Mouse (Mus musculus): ENCODE measurements around the gene Ttll12. TPM values are rescaled to one million over a fixed set of nuclear protein-coding genes. Genes with fewer than 3 reads are reported as not detected.

Gene Ttll12
- total and polyA plus RNA-seq, 2 experiments: 4.9 to 11.2 TPM

DNA sequence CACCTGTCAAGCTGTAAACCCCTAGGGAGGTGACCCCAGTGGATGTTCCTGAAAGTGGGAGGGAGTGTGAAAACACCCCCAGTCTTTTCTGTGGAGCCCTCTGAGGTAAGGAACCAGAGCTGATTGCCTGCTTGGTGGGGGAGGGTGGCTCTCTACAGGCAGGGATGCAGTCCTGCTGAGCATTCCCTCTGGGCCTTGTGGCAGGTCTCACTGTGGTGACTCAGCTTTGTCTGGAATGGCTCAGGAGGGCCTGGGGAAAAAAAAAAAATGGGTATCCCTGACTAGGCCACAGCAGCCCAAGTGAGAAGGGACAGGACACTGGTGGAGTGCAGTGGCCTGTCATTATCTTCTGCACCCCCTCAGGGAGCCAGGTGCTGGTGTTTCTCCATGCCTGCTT, 1.8 kb downstream of the Ttll12 start:
- no peak for TF ChIP-seq POLR2A (IDR thresholded peaks at IDR 0.05; ENCODE audit: extremely low read depth, insufficient read depth, low read length)
- TF ChIP-seq CTCF (IDR thresholded peaks at IDR 0.05; ENCODE audit: low read depth, low read length): no peak
- H3K79me2 ChIP-seq (ENCODE audit: control insufficient read depth, insufficient read depth, low read length): peaks cover 2% of the 10 kb centered on the region; the same call in 1 of the 2 replicates
- H3K36me3 ChIP-seq (ENCODE audit: control insufficient read depth, insufficient read depth, low read length): no peaks in the 10 kb centered on the region
- no peaks in the 10 kb centered on the region for H3K27me3 ChIP-seq (ENCODE audit: control insufficient read depth, insufficient read depth, low read length)
- DNase-seq (ENCODE audit: extremely low read depth, low read depth, low spot score): no peak
- no peak overlapping the region for H3K27ac ChIP-seq (replicated peaks; ENCODE audit: insufficient read depth, low read depth, low read length)
- H3K4me1 ChIP-seq (ENCODE audit: control insufficient read depth, insufficient read depth, low read length): peaks cover 8% of the 10 kb centered on the region
- H3K4me3 ChIP-seq (ENCODE audit: insufficient read depth, low read depth, low read length): no peak overlapping the region
- H3K9ac ChIP-seq (ENCODE audit: low read depth, low read length): no peak overlapping the region

DNA sequence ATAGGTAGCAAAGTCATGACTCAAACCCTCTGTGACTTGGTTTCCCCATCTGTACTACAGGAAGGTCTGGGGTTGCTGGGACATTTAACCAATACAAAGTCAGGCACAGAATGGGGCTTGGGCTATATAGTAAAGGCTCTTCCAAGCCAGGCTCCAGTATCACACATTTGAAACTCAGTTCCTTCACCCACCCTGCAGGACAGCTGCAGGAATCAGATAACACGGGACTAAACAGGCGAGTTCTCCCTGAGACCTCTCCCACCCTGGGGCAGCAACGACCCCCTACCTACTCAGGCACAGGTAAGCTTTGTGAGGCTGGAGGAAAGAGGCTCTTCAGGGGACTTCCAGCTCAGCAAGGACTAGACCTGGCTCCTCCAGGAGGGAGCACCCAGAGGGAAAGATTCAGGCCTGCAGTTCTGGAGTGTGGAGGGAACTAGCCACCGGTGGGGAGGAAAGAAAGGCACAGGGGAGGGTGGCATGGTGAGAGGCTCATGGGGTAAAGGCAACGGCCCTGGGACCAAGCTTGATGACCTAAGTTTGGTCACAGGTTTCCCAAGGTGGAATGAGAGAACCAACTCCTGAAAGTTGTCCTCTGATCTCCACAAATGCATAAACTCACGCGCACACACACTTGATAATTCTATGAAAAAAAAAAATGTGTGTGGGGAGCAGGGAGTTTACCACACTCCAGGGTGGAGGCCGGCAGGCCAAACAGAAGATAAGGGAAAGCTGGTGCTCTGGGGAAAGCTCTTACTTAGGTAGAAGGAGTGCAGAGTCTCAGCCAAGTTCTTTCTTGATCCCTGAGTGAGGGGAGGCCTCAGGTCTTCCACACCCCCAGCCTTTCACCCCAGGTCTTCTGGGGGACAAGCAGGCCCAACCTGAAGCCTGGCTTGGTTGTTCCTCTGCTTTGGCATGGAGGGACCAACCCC, 2.4 kb downstream of the Ttll12 start:
- TF ChIP-seq POLR2A (IDR thresholded peaks at IDR 0.05; ENCODE audit: extremely low read depth, insufficient read depth, low read length): no peak
- no peak for TF ChIP-seq CTCF (IDR thresholded peaks at IDR 0.05; ENCODE audit: low read depth, low read length)
- no peaks in the 10 kb centered on the region for H3K36me3 ChIP-seq (ENCODE audit: control insufficient read depth, insufficient read depth, low read length)
- H3K4me3 ChIP-seq (ENCODE audit: insufficient read depth, low read depth, low read length): no peak overlapping the region
- H3K27ac ChIP-seq (replicated peaks; ENCODE audit: insufficient read depth, low read depth, low read length): no peak overlapping the region
- H3K4me1 ChIP-seq (ENCODE audit: control insufficient read depth, insufficient read depth, low read length): peaks cover 8% of the 10 kb centered on the region
- H3K27me3 ChIP-seq (ENCODE audit: control insufficient read depth, insufficient read depth, low read length): no peaks in the 10 kb centered on the region
- peaks cover 2% of the 10 kb centered on the region; the same call in 1 of the 2 replicates for H3K79me2 ChIP-seq (ENCODE audit: control insufficient read depth, insufficient read depth, low read length)
- DNase-seq (ENCODE audit: extremely low read depth, low read depth, low spot score): no peak
- WGBS: 81% methylated on average over 8 of the region's 8 CpGs
- no peak overlapping the region for H3K9ac ChIP-seq (ENCODE audit: low read depth, low read length)

DNA sequence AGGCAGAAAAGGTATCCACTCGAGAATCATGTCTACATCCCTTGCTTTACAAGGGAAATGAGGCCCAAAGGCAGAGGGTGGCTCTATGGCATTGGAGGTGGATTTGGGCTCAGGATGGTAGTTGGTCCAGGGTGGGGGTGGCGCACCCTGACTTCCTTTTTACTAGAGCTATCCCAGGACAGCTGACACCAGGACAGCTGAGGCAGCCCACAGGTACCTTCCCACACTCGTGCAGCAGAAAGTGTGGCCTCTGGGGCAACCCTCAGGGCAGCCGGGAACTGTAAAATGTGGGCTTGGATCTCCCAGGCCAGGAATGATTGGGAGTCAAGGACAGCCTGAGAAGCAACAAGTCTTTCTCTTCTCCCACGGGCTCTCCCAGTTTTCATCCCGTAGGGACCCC, 3.2 kb downstream of the Ttll12 start:
- Histone ChIP-seq H3K27ac (replicated peaks; ENCODE audit: insufficient read depth, low read depth, low read length) (no peak overlapping the region), H3K4me1 (ENCODE audit: control insufficient read depth, insufficient read depth, low read length) (peaks cover 8% of the 10 kb centered on the region), H3K9ac (ENCODE audit: low read depth, low read length) (no peak overlapping the region), H3K79me2 (ENCODE audit: control insufficient read depth, insufficient read depth, low read length) (peaks cover 2% of the 10 kb centered on the region; the same call in 1 of the 2 replicates), H3K27me3 (ENCODE audit: control insufficient read depth, insufficient read depth, low read length) (no peaks in the 10 kb centered on the region), H3K36me3 (ENCODE audit: control insufficient read depth, insufficient read depth, low read length) (no peaks in the 10 kb centered on the region), H3K4me3 (ENCODE audit: insufficient read depth, low read depth, low read length) (no peak overlapping the region)
- WGBS: 90% methylated on average over 6 of the region's 6 CpGs
- DNase-seq (ENCODE audit: extremely low read depth, low read depth, low spot score): no peak
- no peak for TF ChIP-seq POLR2A (IDR thresholded peaks at IDR 0.05; ENCODE audit: extremely low read depth, insufficient read depth, low read length)
- no peak for TF ChIP-seq CTCF (IDR thresholded peaks at IDR 0.05; ENCODE audit: low read depth, low read length)

DNA sequence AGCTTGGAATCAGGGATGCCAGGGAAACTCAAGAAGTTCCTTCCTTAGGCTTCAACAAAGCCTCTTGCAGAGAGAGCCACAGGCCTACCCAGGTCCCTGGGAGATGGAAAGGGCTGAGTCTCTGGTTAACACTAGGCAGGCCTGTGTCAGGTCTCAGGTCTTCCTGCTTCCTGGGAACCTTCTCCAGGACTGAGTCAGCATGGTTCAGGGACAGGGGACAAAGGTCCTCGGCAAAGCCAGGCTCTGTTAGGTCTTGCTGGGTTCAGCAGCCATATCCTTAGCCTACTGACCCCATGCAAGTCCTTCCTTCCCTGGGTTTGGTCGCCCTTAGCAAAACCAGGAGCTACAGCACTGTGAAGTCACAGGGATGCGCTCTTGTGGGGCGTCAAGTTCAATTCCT, 4.1 kb downstream of the Ttll12 start:
- H3K4me1 ChIP-seq (ENCODE audit: control insufficient read depth, insufficient read depth, low read length): peaks cover 8% of the 10 kb centered on the region
- no peak overlapping the region for H3K27ac ChIP-seq (replicated peaks; ENCODE audit: insufficient read depth, low read depth, low read length)
- no peaks in the 10 kb centered on the region for H3K27me3 ChIP-seq (ENCODE audit: control insufficient read depth, insufficient read depth, low read length)
- peaks cover 2% of the 10 kb centered on the region; the same call in 1 of the 2 replicates for H3K79me2 ChIP-seq (ENCODE audit: control insufficient read depth, insufficient read depth, low read length)
- WGBS: 89% methylated on average over 4 of the region's 4 CpGs
- H3K4me3 ChIP-seq (ENCODE audit: insufficient read depth, low read depth, low read length): no peak overlapping the region
- no peak overlapping the region for H3K9ac ChIP-seq (ENCODE audit: low read depth, low read length)
- TF ChIP-seq POLR2A (IDR thresholded peaks at IDR 0.05; ENCODE audit: extremely low read depth, insufficient read depth, low read length): no peak
- no peak for TF ChIP-seq CTCF (IDR thresholded peaks at IDR 0.05; ENCODE audit: low read depth, low read length)
- peaks cover 1% of the 10 kb centered on the region; the same call in 1 of the 2 replicates for H3K36me3 ChIP-seq (ENCODE audit: control insufficient read depth, insufficient read depth, low read length)
- no peak for DNase-seq (ENCODE audit: extremely low read depth, low read depth, low spot score)

DNA sequence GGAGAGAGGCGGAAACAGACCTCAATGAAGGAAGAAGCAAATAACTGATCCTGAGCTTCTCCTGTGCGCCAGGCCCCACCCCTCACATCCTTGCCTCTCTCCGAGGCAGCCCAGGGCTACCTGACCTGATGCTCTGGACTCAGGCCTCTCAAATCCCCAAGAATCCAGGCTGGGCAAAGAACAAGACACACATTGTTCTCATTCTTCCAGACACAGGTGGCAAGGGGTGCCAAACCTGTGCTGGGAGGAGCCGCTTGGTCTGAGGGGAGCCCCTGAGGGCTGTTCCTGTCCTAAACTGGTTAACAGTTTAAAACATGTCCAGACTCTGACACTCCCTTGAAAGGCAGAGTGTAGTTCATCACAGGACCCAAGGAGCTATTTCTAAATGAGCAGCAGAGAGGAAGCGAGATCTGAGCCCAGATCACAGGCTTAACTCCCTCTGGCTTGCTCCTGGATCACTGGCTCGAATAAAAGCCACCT, 10.2 kb downstream of the Ttll12 start:
- WGBS: 89% methylated on average over 6 of the region's 6 CpGs
- TF ChIP-seq POLR2A (IDR thresholded peaks at IDR 0.05; ENCODE audit: extremely low read depth, insufficient read depth, low read length) (no peak), CTCF (IDR thresholded peaks at IDR 0.05; ENCODE audit: low read depth, low read length) (no peak)
- DNase-seq (ENCODE audit: extremely low read depth, low read depth, low spot score): no peak
- 0 out of 2 replicates have a peak, but pooled peaks cover under 1% of the 10 kb centered on the region for H3K79me2 ChIP-seq (ENCODE audit: control insufficient read depth, insufficient read depth, low read length)
- H3K27ac ChIP-seq (replicated peaks; ENCODE audit: insufficient read depth, low read depth, low read length): no peak overlapping the region
- H3K4me1 ChIP-seq (ENCODE audit: control insufficient read depth, insufficient read depth, low read length): no peaks in the 10 kb centered on the region
- peaks cover 1% of the 10 kb centered on the region; the same call in 1 of the 2 replicates for H3K36me3 ChIP-seq (ENCODE audit: control insufficient read depth, insufficient read depth, low read length)
- no peaks in the 10 kb centered on the region for H3K27me3 ChIP-seq (ENCODE audit: control insufficient read depth, insufficient read depth, low read length)
- H3K9ac ChIP-seq (ENCODE audit: low read depth, low read length): no peak overlapping the region
- no peak overlapping the region for H3K4me3 ChIP-seq (ENCODE audit: insufficient read depth, low read depth, low read length)
